Mouse (Mus musculus) CH12.LX (cell line): ENCODE measurements around the gene Crat. TPM values are rescaled to one million over a fixed set of nuclear protein-coding genes. Genes with fewer than 3 reads are reported as not detected.

ENCODE experiments used
- DNase-seq: peaks from one replicate; pipeline ENCODE4 v3.0.0-alpha.2; 2013; ENCODE audit errors: extremely low read depth
- H3K27ac ChIP-seq: 2 replicates; pipeline ENCODE4 v1.5.1; 2012; ENCODE audit warnings: low read depth, mild to moderate bottlenecking, control low read depth, moderate library complexity; ENCODE audit not compliant: insufficient read depth
- H3K27me3 ChIP-seq: replicated peaks from 2 replicates; pipeline ENCODE3; 2012; ENCODE audit warnings: inconsistent platforms
- H3K36me3 ChIP-seq, 2 experiments: replicated peaks in 1 of 2; 2 replicates each; pipeline versions ENCODE3 to v1.6.1; 2012; ENCODE audit warnings: inconsistent platforms in 1 of 2, low read length in 1 of 2, mild to moderate bottlenecking in 1 of 2, mixed read lengths in 1 of 2, moderate library complexity in 1 of 2; ENCODE audit not compliant: control insufficient read depth in 1 of 2, insufficient read depth in 1 of 2
- H3K4me1 ChIP-seq, 2 experiments: 2 replicates each; pipeline ENCODE4 v1.6.1; 2012; ENCODE audit warnings: inconsistent platforms in 1 of 2, moderate library complexity in 1 of 2; ENCODE audit not compliant: insufficient read depth in 2 of 2, control insufficient read depth in 1 of 2
- H3K4me2 ChIP-seq: 2 replicates; pipeline ENCODE4 v1.6.1; 2012; ENCODE audit warnings: low read depth, mild to moderate bottlenecking, control low read depth; ENCODE audit not compliant: poor library complexity, insufficient read depth, severe bottlenecking
- H3K4me3 ChIP-seq, 3 experiments: fragments of 150-350 bp in 1 of 3; sonication (generic) in 1 of 3; replicated peaks in 1 of 3; 2 replicates each; pipeline versions ENCODE3 to v1.5.1; 2011 to 2012; ENCODE audit warnings: low read depth in 2 of 3, low read length in 2 of 3, mild to moderate bottlenecking in 2 of 3, moderate library complexity in 2 of 3, control low read depth in 1 of 3, improper control_type of control experiment in 1 of 3, inconsistent platforms in 1 of 3, mixed read lengths in 1 of 3; ENCODE audit not compliant: poor library complexity in 1 of 3
- H3K79me2 ChIP-seq: replicated peaks from 2 replicates; pipeline ENCODE4 v1.6.1; 2012; ENCODE audit warnings: mild to moderate bottlenecking, moderate library complexity; ENCODE audit not compliant: control insufficient read depth, poor library complexity, insufficient read depth, severe bottlenecking; ENCODE audit errors: extremely low read depth
- H3K9ac ChIP-seq: 2 replicates; pipeline ENCODE4 v1.6.1; 2012; ENCODE audit warnings: low read depth, mild to moderate bottlenecking, control low read depth, moderate library complexity; ENCODE audit not compliant: insufficient read depth
- H3K9me3 ChIP-seq: replicated peaks from 2 replicates; pipeline ENCODE3; 2012; ENCODE audit warnings: low read length, inconsistent platforms, mixed read lengths
- E2F4 ChIP-seq: IDR thresholded peaks from 2 replicates; pipeline ENCODE4 v1.6.1; 2011; ENCODE audit warnings: low read depth, low read length, improper control_type of control experiment; ENCODE audit not compliant: insufficient replicate concordance
- ETS1 ChIP-seq: conservative IDR thresholded peaks from 2 replicates; pipeline ENCODE4 v1.6.1; 2012; ENCODE audit warnings: low read depth, mild to moderate bottlenecking, inconsistent platforms, low read length, improper control_type of control experiment, moderate library complexity
- HCFC1 ChIP-seq: IDR thresholded peaks from 2 replicates; pipeline ENCODE4 v1.6.1; 2012; ENCODE audit warnings: low read depth, mild to moderate bottlenecking, inconsistent platforms, low read length, improper control_type of control experiment
- IRF4 ChIP-seq: IDR thresholded peaks from 2 replicates; pipeline ENCODE4 v1.6.1; 2014; ENCODE audit warnings: low read depth, mild to moderate bottlenecking, inconsistent platforms, low read length, improper control_type of control experiment
- MAFK ChIP-seq: IDR thresholded peaks from 2 replicates; pipeline ENCODE4 v1.6.1; 2011; ENCODE audit warnings: low read length, improper control_type of control experiment; ENCODE audit not compliant: insufficient replicate concordance
- MAX ChIP-seq: IDR thresholded peaks from 2 replicates; pipeline ENCODE4 v1.6.1; 2011; ENCODE audit warnings: low read length, improper control_type of control experiment
- PAX5 ChIP-seq: IDR thresholded peaks from 2 replicates; pipeline ENCODE4 v1.6.1; 2012; ENCODE audit warnings: low read length, inconsistent platforms, mixed read lengths
- POLR2A ChIP-seq: IDR thresholded peaks from 2 replicates; pipeline ENCODE4 v1.6.1; 2011; ENCODE audit warnings: low read depth, mild to moderate bottlenecking, improper control_type of control experiment, low read length
- POLR2AphosphoS2 ChIP-seq: IDR thresholded peaks from 2 replicates; pipeline ENCODE4 v1.6.1; 2011; ENCODE audit warnings: low read depth, low read length, improper control_type of control experiment
- RAD21 ChIP-seq: IDR thresholded peaks from 2 replicates; pipeline ENCODE4 v1.6.1; 2011; ENCODE audit warnings: low read depth, mild to moderate bottlenecking, low read length, improper control_type of control experiment, moderate library complexity
- SIN3A ChIP-seq: IDR thresholded peaks from 2 replicates; pipeline ENCODE4 v1.6.1; 2012; ENCODE audit warnings: low read length, improper control_type of control experiment, inconsistent platforms
- SMC3 ChIP-seq: IDR thresholded peaks from 2 replicates; pipeline ENCODE4 v1.6.1; 2011; ENCODE audit warnings: low read depth, low read length, improper control_type of control experiment
- TCF12 ChIP-seq: IDR thresholded peaks from 2 replicates; pipeline ENCODE4 v1.6.1; 2014; ENCODE audit warnings: low read depth, mild to moderate bottlenecking, inconsistent platforms, low read length, improper control_type of control experiment
- USF2 ChIP-seq: conservative IDR thresholded peaks from 2 replicates; pipeline ENCODE4 v1.6.1; 2011; ENCODE audit warnings: low read depth, low read length, improper control_type of control experiment
- ZC3H11A ChIP-seq: IDR thresholded peaks from 2 replicates; pipeline ENCODE4 v1.6.1; 2012; ENCODE audit warnings: low read depth, mild to moderate bottlenecking, inconsistent platforms, low read length, improper control_type of control experiment
- ZMIZ1 ChIP-seq: IDR thresholded peaks from 2 replicates; pipeline ENCODE4 v1.6.1; 2012; ENCODE audit warnings: low read depth, mild to moderate bottlenecking, inconsistent platforms, low read length, improper control_type of control experiment
- dilution Hi-C: fragments of 300-500 bp; cut with MboI; formaldehyde crosslinking; loops from 2 replicates; pipeline ENCODE4 v1.14.3; 2020; ENCODE audit warnings: low sequenced_read_pairs; ENCODE audit not compliant: extremely low pct_unique_long_range_greater_than_20kb, extremely low pct_ligation_motif_present
- in situ Hi-C: fragments of 300-500 bp; cut with MboI; formaldehyde crosslinking; loops from 3 replicates; pipeline ENCODE4 v1.14.3; 2019; ENCODE audit warnings: low sequenced_read_pairs, low pct_ligation_motif_present, low pct_unique_long_range_greater_than_20kb, mixed read lengths
- polyA plus RNA-seq: library from polyadenylated mRNA; unstranded; fragments of >175 nt; gene quantifications from 2 replicates; pipeline ENCODE4 v1.2.1, GENCODE M21; 2012; ENCODE audit warnings: low read depth; ENCODE audit not compliant: insufficient read length
- total RNA-seq, 2 experiments: library from RNA; depleted of rRNA; stranded (reverse); fragments of 300-350 nt in 1 of 2; fragments of >200 nt in 1 of 2; gene quantifications; 2 replicates each; pipeline ENCODE4 v1.2.3; 2012 to 2014

Crat gene
- total and polyA plus RNA-seq, 3 experiments, result 1.7 to 4.5 (median 4.2) TPM

DNA sequence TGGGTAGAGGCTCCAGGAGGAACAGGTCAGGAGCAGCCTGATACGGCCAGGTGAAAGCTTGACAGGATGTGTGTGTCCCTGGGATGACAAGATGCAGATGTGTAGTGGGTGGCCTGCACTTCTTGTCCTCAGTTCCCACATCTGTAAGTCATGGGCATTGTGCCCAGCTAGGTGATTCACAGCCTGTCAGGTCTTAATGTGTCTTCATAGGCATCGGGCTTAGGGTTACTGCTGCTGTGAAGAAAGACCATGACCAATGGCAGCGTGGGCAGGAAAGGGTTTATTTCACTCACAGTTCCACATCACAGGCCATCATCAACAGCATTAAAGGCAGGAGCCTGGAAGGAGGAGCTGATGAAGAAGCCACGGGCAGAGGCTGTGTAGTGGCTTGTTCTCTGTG is 30.0 kb downstream of the Crat start:
- in situ Hi-C loops, result no loop called here
- peaks cover 32 to 55% of the 10 kb centered on the region in 2 experiments for H3K36me3 ChIP-seq

GRCm38 (mm10) chr2:30384814-30385213 is 30.8 kb downstream of the Crat start:
- H3K27ac ChIP-seq, result no peak overlapping the region
- dilution Hi-C loops, result no loop called here
- no peaks in the 10 kb centered on the region for H3K4me1 ChIP-seq
- DNase-seq, result no peak
- H3K79me2 ChIP-seq, result no peaks in the 10 kb centered on the region
- no peak overlapping the region for H3K4me3 ChIP-seq
- H3K9me3 ChIP-seq, result no peaks in the 10 kb centered on the region
- H3K36me3 ChIP-seq, result peaks cover 32 to 61% of the 10 kb centered on the region in 2 experiments
- H3K4me2 ChIP-seq, result no peak overlapping the region
- no peak overlapping the region for H3K9ac ChIP-seq
- TF ChIP-seq IRF4 (no peak), ZMIZ1 (no peak), POLR2A (no peak), PAX5 (no peak), RAD21 (no peak), ZC3H11A (no peak), POLR2AphosphoS2 (no peak), E2F4 (no peak), SIN3A (no peak), SMC3 (no peak), MAX (no peak)
- in situ Hi-C loops, result no loop called here
- H3K27me3 ChIP-seq, result no peaks in the 10 kb centered on the region

More for the DNA sequence above, 30.0 kb downstream of the Crat start:
- no peak for TF ChIP-seq USF2
- TF ChIP-seq SIN3A, result no peak
- TF ChIP-seq MAFK, result no peak
- TF ChIP-seq PAX5, result no peak
- TF ChIP-seq HCFC1, result no peak
- TF ChIP-seq ETS1, result no peak
- no peak for TF ChIP-seq MAX
- no peak for TF ChIP-seq TCF12
- no peak for TF ChIP-seq ZMIZ1
- dilution Hi-C loops, result no loop called here
- Histone ChIP-seq H3K4me3 (no peak overlapping the region), H3K27ac (no peak overlapping the region), H3K9me3 (no peaks in the 10 kb centered on the region), H3K4me2 (no peak overlapping the region), H3K4me1 (no peaks in the 10 kb centered on the region), H3K79me2 (no peaks in the 10 kb centered on the region), H3K9ac (no peak overlapping the region), H3K27me3 (no peaks in the 10 kb centered on the region)
- DNase-seq, result no peak
